Mouse (Mus musculus) natural killer cell, adult 2 months (primary cell): ENCODE results near the gene Tmem230.
"Not testable (repeated sequence)": the region's sequence is repeated elsewhere in the genome, so short reads cannot be mapped to it uniquely, and the experiment has no call there.

Experiments
- DNase-seq, 2 experiments: peaks; one replicate each; pipeline ENCODE4 v3.0.0; 2022; ENCODE audit warnings: low spot score in 2 of 2

Gene Tmem230

DNA sequence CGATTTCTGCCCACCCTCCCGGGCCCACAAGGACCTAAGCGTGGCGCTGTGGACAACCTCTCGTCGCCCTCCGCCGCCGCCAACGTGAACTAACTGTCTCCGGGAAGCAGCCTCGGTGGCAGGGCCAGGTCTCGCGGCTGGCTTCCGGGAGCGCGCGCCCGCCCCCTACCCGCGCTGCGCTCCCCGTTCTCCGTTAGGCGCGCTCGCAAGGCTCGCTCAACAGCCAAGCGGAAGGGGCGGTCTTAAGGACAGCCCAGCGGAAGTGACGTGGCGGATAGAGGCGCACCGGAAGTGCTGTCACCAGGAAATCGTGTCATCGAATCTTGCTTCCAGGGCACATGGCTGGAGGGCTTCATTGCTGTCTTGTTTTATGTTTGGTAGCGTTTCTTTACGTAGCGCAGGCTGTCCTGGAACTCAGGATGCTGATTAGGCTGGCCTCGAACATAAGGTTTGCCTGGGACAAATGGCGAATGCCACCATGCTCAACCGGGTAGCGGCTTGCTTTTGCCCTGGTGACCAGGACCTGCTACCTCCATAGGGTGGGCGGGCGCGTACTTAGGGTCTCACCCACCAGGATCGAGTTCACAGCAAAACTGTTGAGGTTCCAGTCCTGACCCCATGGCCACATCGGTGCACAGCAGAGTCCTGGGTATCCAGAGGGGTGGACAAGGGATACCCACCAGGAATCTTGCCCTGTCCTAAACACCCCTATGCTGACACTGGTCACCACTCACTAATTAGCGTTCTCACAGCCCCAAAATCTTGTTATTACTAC is at the start of gene Tmem230:
TSS of gene Tmem230 (minus strand) at position 269 of the 775 bp plus-strand sequence.
- DNase-seq = peak; percentile 93 to 94

DNA sequence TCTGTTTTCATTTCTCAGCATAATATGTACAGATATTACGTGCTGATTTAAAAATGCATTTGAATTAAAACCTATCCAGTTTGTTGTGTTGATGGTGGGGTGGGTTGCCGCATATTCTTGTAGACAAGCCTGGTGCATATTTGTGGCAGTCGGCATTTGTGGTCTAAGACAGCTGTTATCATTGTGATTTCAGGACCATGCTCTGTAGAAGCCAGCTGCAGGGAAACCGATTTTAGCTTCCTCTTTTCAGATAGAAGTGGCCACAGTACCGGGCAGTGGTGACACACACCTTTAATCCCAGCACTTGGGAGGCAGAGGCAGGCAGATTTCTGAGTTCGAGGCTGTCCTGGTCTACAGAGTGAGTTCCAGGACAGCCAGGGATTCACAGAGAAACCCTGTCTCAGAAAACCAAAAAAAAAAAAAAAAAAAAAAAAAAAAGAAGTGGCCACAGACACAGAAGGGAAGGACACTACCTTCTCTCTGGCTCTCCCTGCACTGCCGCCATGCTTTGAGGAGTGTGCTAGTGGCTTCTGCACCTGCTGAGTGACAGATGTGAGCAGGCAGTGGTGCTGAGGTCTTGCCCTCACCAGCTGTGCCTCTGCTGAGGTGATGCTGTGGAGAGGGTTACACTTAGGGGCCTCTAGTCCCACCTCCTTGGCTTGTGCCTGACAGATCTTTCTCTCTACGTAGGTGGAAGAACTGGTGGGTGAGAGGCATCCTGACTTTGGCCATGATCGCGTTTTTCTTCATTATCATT is 46.3 kb upstream of the Tmem230 start:
- DNase-seq = no peak

DNA sequence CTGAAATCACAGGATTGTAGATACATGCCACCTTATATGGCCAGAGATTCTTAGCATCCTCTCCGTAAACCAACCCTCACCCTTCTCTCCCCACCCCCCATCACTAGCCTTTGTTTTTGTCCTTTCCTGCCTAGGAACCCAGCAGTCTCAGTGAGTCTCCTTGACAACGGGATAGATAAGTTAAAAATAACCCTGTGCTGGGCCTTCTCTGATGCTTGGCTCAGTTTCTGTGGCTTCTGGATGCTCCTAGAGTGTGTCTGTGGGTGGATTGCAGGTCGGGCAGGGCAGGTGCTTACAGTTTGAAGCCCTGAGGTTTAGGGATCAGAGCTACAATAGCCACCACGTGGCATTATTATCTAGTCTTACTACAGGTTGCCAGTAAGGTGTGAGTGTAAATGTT is 44.5 kb upstream of the Tmem230 start:
- DNase-seq = no peak

DNA sequence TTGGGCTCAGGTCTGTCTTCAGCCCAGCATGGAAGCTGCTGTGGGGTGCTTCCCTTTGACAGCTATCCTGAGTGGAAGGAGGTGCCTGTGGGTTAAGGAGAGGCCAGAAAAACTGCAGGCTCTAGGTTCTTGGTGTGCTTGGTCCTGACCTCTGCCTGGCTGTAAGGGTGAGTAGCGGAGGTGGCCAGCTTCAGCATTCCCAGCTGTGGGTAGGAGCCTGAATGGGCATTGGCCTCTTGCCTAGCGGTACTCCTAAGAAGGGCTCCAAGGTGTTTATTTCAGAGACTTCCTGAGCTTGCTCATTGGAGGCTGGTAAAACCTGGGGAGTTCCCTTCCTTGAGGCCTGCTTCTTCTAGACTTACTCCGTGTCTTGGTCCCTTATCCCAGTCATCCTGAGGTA is 43.7 kb upstream of the Tmem230 start:
- DNase-seq = no peak

DNA sequence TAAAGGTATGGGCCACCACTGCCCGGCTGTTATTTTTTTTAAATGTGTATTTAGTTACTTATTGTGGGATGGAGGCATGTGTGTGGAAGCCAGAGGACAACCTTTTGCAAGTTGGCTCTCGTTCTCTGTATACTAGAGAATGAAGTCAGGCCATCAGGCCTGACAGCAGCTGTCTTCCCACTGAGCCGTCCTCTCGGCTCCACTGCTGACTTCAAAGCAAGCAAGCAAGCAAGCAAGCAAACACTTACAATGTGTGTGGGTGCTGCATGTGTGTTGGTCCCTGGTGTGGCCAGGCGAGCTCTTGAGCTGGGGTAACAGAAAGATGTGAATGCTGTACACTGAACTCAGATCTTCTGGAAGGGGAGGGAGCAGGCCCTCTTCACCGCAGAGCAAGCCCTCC is 43.2 kb upstream of the Tmem230 start:
- DNase-seq = no peak

DNA sequence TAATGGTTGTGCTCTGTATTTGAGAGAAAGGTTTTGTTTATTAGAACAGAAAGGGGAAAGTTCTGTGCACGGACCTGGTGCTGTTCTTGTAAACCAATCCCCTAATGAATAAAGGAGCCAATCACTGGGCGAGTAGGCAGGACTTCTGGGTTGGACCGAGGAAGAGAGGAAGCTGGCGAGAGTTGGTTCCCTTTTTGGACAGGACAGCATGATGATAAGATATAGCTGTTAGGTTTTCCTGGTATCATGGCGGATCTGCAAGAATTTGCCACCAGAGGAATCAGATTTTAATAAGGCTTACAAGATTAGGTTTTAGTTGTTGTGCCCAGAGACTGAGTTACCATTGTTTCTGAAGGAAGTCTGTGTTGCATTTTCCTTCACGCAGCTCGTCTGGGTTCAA is 41.6 kb upstream of the Tmem230 start:
- DNase-seq = not testable (repeated sequence)

DNA sequence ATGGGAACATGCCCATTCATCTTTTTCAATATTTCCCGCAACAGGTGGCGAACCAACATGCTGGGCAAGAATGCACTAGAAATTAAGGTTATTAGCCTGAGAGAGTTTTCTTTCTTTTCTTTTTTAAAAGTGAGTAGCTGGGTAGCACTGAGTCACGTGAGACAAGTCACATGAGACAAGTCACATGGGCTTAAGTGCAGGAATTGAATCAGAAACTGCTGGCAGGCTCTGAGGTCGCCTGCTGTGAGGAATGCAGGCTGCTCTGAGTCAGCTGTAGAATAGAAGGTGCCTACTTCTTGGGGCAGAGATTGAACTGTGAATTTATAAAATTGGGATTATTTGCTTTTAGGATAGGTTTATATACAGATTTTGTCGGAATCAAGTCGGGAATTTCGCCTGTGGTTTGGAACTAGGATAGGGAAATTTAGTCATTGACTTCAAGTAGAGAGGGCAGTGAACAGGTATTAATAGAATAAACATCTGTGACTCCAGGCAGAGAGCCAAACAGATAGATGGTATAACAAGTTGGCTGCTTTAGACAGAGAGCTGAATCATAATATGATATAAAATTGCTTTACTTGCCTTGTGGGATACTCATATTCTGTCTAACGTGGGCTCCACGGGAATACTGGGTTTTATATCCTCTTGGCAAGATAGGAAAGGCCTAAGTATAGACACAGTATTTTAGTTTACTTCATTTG is 38.9 kb upstream of the Tmem230 start:
- DNase-seq = no peak

DNA sequence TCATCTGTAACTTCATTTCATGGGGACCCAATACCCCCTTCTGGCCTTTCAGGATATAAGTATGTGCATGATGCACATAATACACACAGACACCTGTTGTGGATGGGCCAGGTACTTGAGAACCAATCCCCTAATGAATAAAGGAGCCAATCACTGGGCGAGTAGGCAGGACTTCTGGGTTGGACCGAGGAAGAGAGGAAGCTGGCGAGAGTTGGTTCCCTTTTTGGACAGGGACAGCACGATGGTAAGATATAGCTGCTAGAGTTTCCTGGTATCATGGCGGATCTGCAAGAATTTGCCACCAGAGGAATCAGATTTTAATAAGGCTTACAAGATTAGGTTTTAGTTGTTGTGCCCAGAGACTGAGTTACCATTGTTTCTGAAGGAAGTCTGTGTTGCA is 38.1 kb upstream of the Tmem230 start:
- DNase-seq = not testable (repeated sequence)

DNA sequence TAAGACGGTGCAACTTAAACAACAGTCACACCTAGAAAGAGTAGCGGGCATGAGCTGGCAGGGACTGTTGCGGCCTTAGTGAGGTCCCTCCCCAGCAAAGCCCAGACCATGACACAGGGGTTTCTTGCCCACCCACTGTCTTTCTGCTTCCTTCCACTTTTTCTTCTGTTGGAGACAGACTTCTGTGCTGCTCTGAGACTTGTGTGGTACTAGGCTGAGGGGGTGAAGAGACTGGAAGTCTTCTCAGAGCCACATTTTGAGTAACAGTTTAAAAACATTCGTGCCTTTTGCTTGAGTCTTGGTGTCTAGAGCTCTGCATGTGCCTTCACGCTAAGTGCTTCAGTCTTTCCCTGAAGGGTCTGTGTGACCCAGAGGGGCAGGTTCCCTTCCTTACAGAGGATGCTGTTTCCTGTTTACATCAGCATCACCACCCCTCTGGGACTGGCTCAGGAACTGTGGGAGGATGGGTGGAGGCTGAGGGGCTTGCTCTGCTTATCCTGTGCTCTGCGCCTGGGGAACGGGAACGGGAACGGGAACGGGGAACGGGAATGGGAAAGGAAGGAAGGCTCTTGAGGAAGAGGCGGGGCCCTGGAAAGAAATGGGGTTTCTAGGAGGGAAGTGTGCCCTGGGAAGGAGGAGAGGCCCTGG is 37.0 kb upstream of the Tmem230 start:
- no peak for DNase-seq

DNA sequence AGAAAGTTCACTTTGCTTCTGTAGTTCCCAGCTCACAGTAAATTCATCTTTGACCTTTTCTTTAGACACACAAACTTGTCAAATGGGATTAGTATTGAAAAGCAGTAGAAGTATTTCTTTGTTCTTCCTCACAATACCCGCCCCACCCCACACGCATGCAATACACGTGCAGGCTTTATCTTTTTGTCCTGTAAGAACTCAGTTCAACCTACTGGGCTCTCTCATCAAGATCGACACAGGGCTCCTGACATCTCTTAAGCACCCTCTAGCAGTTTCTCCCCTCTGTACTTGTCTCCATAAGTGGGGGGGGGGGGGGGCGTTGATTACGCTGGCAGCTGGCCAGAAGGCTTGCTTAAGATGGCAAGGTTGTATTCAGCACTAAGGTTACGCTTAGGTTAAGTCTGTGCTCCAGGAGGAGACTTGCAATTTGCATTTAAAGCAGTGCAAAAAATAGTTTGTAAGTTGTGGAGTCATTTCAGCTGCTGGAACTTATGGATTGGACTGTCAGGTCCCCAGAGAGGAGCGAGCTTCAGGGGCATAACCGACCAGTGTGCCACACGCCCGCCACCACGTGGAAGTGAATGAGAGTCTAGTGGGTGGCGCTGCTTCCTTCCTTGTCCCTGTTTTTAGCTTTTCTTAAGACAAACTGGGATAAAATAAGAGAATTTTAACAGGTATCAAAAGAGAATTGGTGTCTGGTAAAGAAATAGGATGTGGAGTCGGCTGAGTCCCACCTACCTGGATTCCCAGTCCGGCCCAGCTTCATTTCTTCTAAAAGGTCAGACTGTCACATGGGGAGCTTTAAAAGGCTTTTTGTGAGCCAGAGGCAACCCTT is 35.8 kb upstream of the Tmem230 start:
- DNase-seq = no peak

DNA sequence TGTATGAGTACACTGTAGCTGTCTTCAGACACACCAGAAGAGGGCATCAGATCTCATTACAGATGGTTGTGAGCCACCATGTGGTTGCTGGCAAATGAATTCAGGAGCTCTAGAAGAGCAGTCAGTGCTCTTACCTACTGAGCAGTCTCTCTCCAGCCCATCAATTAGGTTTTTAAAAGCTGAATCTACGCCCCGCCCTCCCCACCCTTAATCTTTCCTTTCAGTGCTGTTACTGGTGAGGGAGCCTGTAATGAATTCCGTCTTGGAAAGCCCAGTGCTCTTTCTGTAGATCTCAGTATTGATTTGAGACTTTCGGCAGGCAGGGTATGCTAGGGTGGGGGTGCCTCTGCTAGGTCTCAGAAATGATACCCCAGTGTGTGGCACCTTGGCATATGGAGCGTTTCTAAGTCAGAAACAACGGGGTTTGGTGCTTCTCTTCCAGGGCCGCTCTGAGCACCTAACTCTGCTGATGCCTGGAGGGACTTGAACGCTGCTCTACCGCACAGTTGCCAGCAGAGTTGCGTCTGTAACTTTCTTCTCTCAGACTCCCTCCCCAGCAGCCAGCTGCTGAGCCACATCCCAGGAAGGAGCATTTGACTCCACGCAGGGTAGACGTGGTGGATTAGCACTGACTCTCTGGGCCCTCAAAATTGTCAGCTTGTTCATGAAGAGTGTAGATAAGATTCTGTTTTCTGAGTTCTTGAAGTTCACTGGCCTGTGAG is 35.0 kb upstream of the Tmem230 start:
- DNase-seq = no peak

DNA sequence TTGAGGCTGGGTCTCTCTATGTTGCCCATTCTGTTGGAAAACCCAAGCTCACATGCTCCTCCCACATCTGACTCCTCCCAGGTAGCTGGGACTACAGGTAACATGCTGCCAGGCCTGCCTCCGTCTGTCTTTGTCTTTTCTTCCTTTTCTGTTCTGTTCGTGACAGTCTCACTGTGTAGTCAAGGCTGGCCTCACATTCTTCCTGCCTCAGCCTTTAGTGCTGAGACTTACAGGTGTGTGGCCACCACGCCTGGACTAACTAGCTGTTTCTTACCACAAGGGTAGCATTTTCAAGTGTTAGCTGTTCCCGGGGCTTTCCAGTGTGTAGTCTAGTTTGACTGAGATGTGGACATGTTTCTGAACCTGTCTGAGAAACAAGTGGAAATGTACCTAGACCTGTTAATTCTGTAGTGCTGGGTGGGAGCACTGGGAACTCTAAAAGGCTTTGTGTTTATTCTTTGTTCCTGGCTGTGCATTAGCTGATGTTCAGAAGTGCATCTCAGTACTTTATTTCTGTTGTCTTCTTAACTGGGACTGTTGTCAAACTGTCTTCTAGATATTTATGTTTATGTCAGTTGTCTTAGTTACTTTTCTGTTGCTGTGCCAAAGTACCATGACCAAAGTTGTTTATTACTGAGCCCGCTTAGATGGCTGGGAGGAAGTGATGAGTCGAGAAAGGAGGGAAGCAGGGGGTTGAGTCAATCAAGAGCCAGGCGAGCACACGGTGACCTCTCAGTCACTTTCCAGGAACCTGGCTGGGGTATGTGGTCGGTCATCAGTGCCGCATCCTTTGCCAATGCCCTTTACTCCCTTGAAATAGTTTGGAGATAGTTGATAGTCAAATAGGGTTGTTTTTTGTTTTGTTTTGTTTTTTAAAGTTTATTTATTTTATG is 34.2 kb upstream of the Tmem230 start:
- peak; percentile 18 to 50 for DNase-seq

DNA sequence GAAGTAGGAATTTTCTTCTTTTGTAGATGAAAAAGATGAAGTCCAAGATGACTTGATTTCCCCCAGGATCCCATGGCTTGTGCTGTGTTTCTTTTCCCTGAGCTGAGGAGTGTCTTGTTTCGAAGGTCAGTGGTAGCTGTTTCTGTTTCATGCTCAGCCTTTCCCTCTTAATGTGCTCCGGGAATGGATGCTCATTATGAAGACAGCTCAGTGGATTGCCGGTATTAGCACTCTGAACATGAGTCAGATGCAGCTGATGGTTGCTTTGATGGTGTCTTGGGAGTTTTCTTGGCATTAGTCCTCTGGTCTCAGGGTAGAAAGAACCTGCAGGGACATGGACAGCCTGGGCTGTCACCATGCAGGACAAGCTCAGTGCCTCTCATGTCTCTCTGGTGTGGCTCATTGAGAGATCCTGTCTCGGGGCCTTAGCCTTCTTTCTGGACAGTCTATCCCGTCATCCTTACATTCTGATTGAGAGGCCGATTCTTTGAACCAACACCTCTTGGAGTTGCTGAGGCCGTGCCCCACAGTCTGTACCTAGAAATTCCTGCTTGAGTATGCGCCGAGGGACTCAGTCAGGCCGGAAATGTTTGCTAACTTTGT is 33.0 kb upstream of the Tmem230 start:
- DNase-seq = no peak

DNA sequence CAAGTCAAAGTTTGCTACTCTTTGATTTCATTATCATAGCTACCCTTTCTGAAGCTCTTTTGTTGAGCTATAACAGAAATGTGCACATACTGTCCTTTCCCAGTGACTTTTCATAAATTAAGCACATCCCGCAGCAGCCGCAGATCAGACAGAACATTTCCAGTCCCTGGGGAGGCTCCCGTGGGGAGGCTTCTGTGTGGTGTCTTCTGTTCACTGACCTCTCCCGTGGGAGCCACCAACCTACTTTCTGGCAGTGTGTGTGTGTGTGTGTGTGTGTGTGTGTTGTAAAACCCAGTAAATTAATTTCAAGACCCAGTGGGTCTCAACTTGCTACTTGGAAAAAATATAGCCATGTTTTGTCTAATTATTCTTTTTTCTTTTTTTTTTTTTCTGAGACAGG is 32.4 kb upstream of the Tmem230 start:
- no peak for DNase-seq

DNA sequence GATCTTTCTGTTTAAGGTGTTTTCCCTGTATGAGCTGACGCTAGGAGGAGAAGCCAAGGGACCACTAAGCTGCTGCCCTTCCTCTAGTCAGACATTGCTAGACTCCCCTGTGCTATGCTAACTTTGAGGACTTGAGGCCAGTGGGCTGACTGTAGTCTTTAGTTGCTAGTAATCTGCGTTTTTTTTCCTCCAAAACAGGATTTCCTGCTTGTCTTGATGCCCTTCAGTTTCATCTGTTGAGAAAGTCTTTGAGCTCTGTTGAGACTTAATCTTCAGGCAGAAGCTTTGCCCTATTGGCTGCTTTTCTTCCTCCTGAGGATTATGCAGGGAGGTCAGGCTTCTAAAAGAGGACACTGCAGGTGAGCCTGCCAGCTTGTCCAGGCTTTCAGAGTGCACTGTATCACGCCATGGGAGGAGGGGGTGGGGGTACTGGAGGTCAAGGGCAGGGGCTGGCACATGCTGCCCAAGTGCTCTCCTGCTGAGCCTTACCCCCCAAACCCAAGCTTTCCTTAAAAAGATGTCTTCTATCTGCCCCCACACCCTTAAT is 31.8 kb upstream of the Tmem230 start:
- no peak for DNase-seq

DNA sequence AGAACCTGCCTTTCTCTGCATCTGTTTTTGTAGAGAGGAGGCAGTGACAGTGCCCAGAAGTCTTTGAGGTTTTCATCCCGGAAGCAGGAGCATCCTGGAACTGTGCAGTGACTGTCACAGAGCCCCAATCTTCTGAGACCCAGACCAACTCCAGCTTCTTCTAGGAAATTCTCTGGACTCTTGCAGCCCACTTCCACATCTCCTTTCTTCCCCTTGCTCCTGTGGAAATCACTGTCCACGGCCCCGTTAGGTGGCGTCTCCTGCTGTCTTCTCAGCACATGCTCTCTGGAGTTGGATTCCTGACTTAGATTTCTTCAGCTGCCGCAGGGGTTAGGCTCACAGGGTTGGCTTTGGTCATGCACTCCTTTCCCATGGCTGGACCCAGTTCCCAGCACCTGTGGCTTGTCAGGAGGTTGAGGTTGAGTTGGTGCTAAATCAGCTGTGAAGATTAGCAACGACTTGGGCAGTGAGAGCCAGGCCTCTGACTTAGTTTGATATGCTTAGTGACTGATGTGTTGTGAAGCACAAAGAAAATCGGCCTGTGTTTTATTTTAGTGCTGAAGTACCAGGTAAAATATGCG is 30.8 kb upstream of the Tmem230 start:
- no peak for DNase-seq

DNA sequence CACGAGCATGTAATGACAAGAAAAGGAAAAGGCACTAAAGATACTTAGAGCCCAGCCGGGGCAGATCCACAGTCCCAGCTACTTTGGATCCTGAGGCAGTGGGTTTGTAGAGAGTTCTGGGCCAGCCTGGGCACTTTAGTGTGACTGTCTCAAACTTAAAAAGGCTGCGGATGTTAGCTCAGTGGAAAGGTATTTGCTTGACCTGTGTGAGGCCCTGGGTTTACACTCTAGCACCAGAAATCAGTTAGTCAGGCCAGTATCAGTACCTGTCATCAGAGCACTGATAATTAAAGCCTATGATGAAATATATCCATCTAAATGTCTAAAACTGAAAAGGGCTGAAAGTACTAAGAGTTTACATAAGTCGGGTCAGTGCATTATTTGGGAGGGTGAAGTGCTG is 28.6 kb upstream of the Tmem230 start:
- no peak for DNase-seq

DNA sequence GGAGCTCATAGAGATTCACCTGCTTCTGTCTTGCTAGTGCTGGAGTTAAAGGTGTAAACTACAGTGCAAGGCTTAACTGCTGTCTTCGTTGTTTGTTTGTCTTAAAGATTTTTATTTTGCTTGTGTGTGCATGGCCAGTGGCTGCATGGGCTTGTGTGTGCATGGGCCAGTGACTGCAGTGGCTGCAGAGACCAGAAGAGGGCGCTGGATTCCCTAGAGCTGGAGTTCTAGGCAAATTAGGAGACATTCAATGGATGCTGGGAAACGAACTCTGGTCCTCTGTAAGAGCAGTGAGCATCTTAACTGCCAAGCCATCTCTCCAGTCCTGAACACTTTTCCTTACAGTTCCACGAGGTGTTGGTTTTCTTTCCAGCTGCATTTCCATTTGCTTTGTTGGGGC is 27.9 kb upstream of the Tmem230 start:
- DNase-seq = no peak
